Mouse (Mus musculus): ENCODE measurements around the gene Wfdc16.

DNA sequence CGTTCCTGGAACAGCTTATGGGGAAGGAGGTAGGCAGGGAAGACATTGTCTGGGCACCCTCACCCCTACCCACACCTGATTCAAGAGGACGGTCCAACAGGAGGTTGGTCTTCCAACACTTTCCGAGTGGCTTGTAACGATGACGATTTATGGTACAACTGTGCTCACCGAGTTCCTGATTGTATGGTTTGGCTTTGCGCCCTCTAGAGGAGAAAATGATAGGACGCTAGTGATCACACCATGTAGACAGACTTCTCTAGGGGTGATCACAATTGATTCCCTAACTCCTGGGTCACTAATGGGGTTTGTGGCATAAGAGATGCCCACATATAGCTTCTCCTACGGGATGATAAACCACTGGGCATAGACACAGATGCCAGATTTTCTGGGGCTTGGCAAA lies 3.3 kb downstream of the Wfdc16 start:
- TF ChIP-seq POLR2A (IDR thresholded peaks at IDR 0.05; ENCODE audit: low read depth, low read length) (no peak), CTCF (IDR thresholded peaks at IDR 0.05; ENCODE audit: borderline replicate concordance, insufficient read depth, low read length) (no peak)

Data from embryonic fibroblast, embryonic 13.5 days (primary cell).